Comparison of ENCODE assay signal across 8 mouse cellular contexts in the genomic region with DNA sequence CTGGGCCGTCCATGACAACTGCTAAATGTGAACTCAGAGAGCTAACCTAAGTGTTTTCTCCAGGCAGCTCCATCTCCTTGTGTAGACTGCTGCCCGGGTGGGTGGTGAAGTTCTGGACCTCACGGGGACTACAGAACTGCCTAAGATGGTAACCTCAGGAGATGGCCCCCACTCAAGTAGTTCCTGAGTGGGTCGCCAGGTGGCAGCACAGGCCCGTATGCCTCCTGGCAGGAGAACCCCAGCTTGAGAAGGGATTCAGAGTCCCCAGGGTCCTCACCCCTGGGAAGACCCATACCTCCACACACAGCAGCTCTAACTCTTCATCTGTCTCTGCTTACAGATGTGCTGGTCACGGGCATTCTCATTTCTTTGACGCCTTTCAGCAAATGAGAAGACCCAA. TPM values are rescaled to one million over a fixed set of nuclear protein-coding genes. Genes with fewer than 3 reads are reported as not detected.
DNase-seq lines count a peak whose midpoint lies in the region; ATAC-seq lines count a peak whose summit lies in the region.

No protein-coding gene starts in this region.

- no peak overlapping the region for H3K4me2 ChIP-seq in kidney, embryonic 14.5 days (replicated peaks; ENCODE audit: low read depth, low read length)

- intact Hi-C loops in left cerebral cortex, postnatal 36 days (cut with DNase I) = loop anchor here (5.0 kb wide), 2 partner anchors 119 to 279 kb away; no protein-coding TSS in a partner anchor

- H3K4me3 ChIP-seq in kidney, embryonic 14.5 days (ENCODE audit: low read length) = no peak overlapping the region

- peaks cover 21% of the 10 kb centered on the region for H3K4me1 ChIP-seq in kidney, embryonic 14.5 days (ENCODE audit: control insufficient read depth, insufficient read depth, low read length)

- H3K27ac ChIP-seq in kidney, embryonic 14.5 days (ENCODE audit: low read depth, low read length) = no peak overlapping the region

- H3K9ac ChIP-seq in kidney, embryonic 14.5 days (ENCODE audit: low read depth, low read length) = no peak overlapping the region

- no peak for ATAC-seq in kidney, embryonic 14.5 days (ENCODE audit: low FRiP score, low TSS enrichment)
- ATAC-seq in neutrophil, adult 5-6 weeks (ENCODE audit: extremely low read depth, insufficient number of reproducible peaks, low FRiP score, poor library complexity, severe bottlenecking) = peak; percentile 41; the same call in 1 of the 2 replicates

- DNase-seq in kidney, adult 11 months = peak; percentile 74
- peak; percentile 86 for DNase-seq in adrenal gland, adult 2 months
- peak; percentile 74 for DNase-seq in embryo, embryonic 11 days
- DNase-seq in heart, postnatal 4 days = peak; percentile 89
- peak; percentile 63 to 73 for DNase-seq in left cerebral cortex, postnatal 36 days (ENCODE audit: low spot score in 2 of 2)
- peak; percentile 74 to 91 for DNase-seq in thymus, postnatal 10 days (ENCODE audit: low spot score in 2 of 2)

- no peaks in the 10 kb centered on the region for H3K27me3 ChIP-seq in kidney, embryonic 14.5 days (ENCODE audit: control insufficient read depth, insufficient read depth, low read length)

- WGBS in kidney, embryonic 14.5 days = 14% methylated on average over 7 of the region's 7 CpGs

- no peaks in the 10 kb centered on the region for H3K36me3 ChIP-seq in kidney, embryonic 14.5 days (ENCODE audit: control insufficient read depth, insufficient read depth, low read length)

- no peaks in the 10 kb centered on the region for H3K9me3 ChIP-seq in kidney, embryonic 14.5 days (ENCODE audit: control insufficient read depth, low read length)

RNA-seq across cellular contexts. Expression of gene Grpel1, which starts 2.0 kb away (rescaled TPM):
- polyA plus RNA-seq in kidney, embryonic 14.5 days (2014; fragmentation: Nextera tagmentation; extraction: Ambion mirVana) = 60.1 and 61.8 TPM in 2 replicates
- total RNA-seq in adrenal gland, adult 2 months (2021) = 10 to 100 TPM; 79.9 to 86.9 TPM
- 20.6 and 28.7 TPM in 2 replicates for polyA plus RNA-seq in adrenal gland, adult 2 months (2012; rRNA removed)
- total RNA-seq in heart, postnatal 4 days (2021) = 10 to 100 TPM; 58.3 to 61.5 TPM
- 10 to 100 TPM; 21.1 to 22.9 TPM for total RNA-seq in left cerebral cortex, postnatal 36 days (2021)
- 16.3 and 18.2 TPM in 2 replicates for total RNA-seq in neutrophil, adult 5-6 weeks (2017)

RNA-seq across cellular contexts. Expression of gene Tada2b, which starts 21.3 kb away (rescaled TPM):
- 3.4 and 3.8 TPM in 2 replicates for polyA plus RNA-seq in kidney, embryonic 14.5 days (2014; fragmentation: Nextera tagmentation; extraction: Ambion mirVana)
- 10 to 100 TPM; 31.9 to 39.4 TPM for total RNA-seq in adrenal gland, adult 2 months (2021)
- polyA plus RNA-seq in adrenal gland, adult 2 months (2012; rRNA removed) = 24.0 and 25.9 TPM in 2 replicates
- 10 to 100 TPM; 18.9 to 21.3 TPM for total RNA-seq in heart, postnatal 4 days (2021)
- 10 to 100 TPM; 27.8 to 28.2 TPM for total RNA-seq in left cerebral cortex, postnatal 36 days (2021)
- 26.4 and 28.9 TPM in 2 replicates for total RNA-seq in neutrophil, adult 5-6 weeks (2017)

RNA-seq across cellular contexts. Expression of gene Ccdc96, which starts 21.6 kb away (rescaled TPM):
- 0.17 and 0.58 TPM in 2 replicates for polyA plus RNA-seq in kidney, embryonic 14.5 days (2014; fragmentation: Nextera tagmentation; extraction: Ambion mirVana)
- total RNA-seq in adrenal gland, adult 2 months (2021) = under 1 TPM; 0.35 to 0.52 TPM
- 0.10 TPM in 1 of 2 replicates, not detected in the other for polyA plus RNA-seq in adrenal gland, adult 2 months (2012; rRNA removed)
- total RNA-seq in heart, postnatal 4 days (2021) = under 1 TPM; 0.19 to 0.23 TPM
- total RNA-seq in left cerebral cortex, postnatal 36 days (2021) = 1 to 10 TPM; 1.0 to 1.1 TPM
- 0.35 and 0.49 TPM in 2 replicates for total RNA-seq in neutrophil, adult 5-6 weeks (2017)
